Mouse (Mus musculus) embryonic facial prominence, embryonic 11.5 days (tissue): ENCODE measurements at regions not wholly inside any gene's neighbourhood (a gene's known extent, or its start where the extent isn't known, plus 50 kb on each side); places are given as distances from the start of the nearest gene placed in this dataset.
"Not testable (repeated sequence)": the region's sequence is repeated elsewhere in the genome, so short reads cannot be mapped to it uniquely, and the experiment has no call there.

Experiments
- ATAC-seq: fragments of 200-750 bp; cut with Nextera tagmentation; replicated peaks from 2 replicates; pipeline ENCODE4 v1.8.0; 2017; ENCODE audit warnings: low read depth; ENCODE audit not compliant: insufficient number of reproducible peaks, low FRiP score, low TSS enrichment
- DNase-seq: peaks from one replicate; pipeline ENCODE4 v3.0.0-alpha.2; 2015; ENCODE audit warnings: low spot score
- H3K27ac ChIP-seq: fragments of 300-500 bp; sonication (generic); replicated peaks from 2 replicates; pipeline ENCODE4 v1.5.1; 2014; ENCODE audit warnings: mild to moderate bottlenecking, low read depth, low read length, control low read depth
- H3K27me3 ChIP-seq: fragments of 300-500 bp; sonication (generic); 2 replicates; pipeline ENCODE4 v1.6.1; 2014; ENCODE audit warnings: mild to moderate bottlenecking, low read length, moderate library complexity, mixed read lengths; ENCODE audit not compliant: control insufficient read depth, insufficient read depth
- H3K36me3 ChIP-seq: fragments of 300-500 bp; sonication (generic); replicated peaks from 2 replicates; pipeline ENCODE4 v1.6.1; 2014; ENCODE audit warnings: low read depth, mild to moderate bottlenecking, low read length, moderate library complexity, mixed read lengths; ENCODE audit not compliant: control insufficient read depth, insufficient read depth
- H3K4me1 ChIP-seq: fragments of 300-500 bp; sonication (generic); 2 replicates; pipeline ENCODE4 v1.6.1; 2014; ENCODE audit warnings: low read length, mixed read lengths; ENCODE audit not compliant: control insufficient read depth, insufficient read depth
- H3K4me2 ChIP-seq: fragments of 300-500 bp; sonication (generic); 2 replicates; pipeline ENCODE4 v1.6.1; 2014; ENCODE audit warnings: low read depth, mild to moderate bottlenecking, control low read depth, low read length, moderate library complexity
- H3K4me3 ChIP-seq: fragments of 300-500 bp; sonication (generic); 2 replicates; pipeline ENCODE4 v1.5.1; 2014; ENCODE audit warnings: low read depth, low read length, control low read depth
- H3K9ac ChIP-seq: fragments of 300-500 bp; sonication (generic); replicated peaks from 2 replicates; pipeline ENCODE4 v1.6.1; 2014; ENCODE audit warnings: mild to moderate bottlenecking, control low read depth, low read length
- H3K9me3 ChIP-seq: fragments of 300-500 bp; sonication (generic); replicated peaks from 2 replicates; pipeline ENCODE4 v1.6.1; 2016; ENCODE audit warnings: mild to moderate bottlenecking, low read length, inconsistent platforms, mixed read lengths; ENCODE audit not compliant: control insufficient read depth
- WGBS: fragments of 180-500 bp; shearing (Covaris S2); extraction: QIAGEN DNeasy Blood & Tissue Kit; methylation state at CpG from one replicate; pipeline ENCODE4 v1.1.7; 2014; 5-methylcytosine and 5-hydroxymethylcytosine counted together

DNA sequence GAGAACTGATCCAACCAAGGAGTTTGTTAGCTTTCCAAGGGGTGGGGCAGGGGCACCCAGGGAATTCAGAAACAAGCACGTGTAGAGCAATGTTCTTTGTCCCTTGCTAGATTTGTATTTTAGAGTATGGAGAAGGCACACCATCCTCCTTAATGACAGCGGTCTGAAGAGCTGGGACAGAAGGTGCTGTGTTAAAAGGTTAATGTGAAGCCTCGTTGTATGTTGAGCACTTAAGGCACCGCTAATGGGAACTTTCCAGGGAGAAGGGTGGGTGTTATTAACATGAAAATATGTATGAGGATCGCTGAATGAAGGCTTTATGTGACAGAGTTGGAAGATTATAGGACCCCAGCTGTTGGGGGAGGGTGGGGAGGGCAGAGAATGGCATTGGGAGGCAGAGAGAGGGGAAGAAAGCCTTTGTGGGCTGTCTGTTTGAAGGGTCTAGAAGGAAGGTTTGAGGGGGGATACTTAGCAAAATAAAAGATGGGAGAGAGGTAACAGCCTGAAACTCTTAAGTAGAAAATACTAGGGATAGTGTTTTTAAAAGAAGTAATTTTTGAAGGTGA, 105.6 kb upstream of the Map3k1 start:
- WGBS: 52% methylated on average over 5 of the region's 5 CpGs
- Histone ChIP-seq H3K4me2 (no peak overlapping the region), H3K27ac (no peak overlapping the region), H3K4me1 (no peaks in the 10 kb centered on the region), H3K9ac (no peak overlapping the region), H3K4me3 (no peak overlapping the region), H3K27me3 (no peaks in the 10 kb centered on the region), H3K36me3 (no peaks in the 10 kb centered on the region), H3K9me3 (no peaks in the 10 kb centered on the region)
- peak; percentile 59; the same call in 1 of the 2 replicates for ATAC-seq
- DNase-seq: no peak

DNA sequence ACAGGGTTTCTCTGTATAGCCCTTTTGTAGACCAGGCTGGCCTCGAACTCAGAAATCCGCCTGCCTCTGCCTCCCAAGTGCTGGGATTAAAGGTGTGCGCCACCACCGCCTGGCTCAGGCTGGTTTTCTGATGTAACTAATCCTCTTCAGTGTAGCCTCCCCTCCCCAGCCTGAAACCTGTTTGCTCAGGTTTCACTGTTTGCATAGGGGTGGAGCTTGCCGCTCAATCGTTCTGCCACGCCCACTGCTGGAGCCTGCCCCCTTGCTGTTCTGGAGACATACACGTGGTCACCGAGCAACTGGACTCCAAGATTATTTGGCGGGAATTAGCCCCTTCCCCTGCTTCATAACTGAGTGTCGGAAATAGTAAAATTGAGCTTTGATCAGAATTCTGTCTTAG, 110.6 kb upstream of the Map3k1 start:
- not testable (repeated sequence) for H3K9me3 ChIP-seq, DNase-seq, H3K9ac ChIP-seq, H3K4me1 ChIP-seq, ATAC-seq, H3K27me3 ChIP-seq, H3K4me3 ChIP-seq, H3K4me2 ChIP-seq, H3K36me3 ChIP-seq, H3K27ac ChIP-seq
- 72% methylated on average over 11 of the region's 11 CpGs for WGBS

DNA sequence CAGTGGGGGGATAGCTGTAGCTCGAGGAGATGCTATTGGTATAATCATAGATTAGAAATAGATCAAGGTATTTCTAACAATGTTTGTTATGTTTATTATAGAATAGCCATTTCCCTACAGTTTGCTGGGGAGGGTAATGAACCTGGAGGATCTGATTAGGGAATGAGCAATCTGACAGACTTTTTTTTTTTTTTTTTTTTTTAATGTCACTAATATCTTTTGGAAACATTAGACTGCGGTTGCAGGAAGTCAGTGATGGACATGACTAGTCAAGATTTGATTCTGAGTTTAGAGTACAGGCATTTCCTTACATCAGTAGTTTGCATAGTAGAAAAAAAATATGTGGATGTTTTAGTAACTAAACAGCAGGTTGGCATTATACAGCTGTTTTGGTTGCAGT, 111.7 kb upstream of the Map3k1 start:
- 90% methylated on average over 2 of the region's 2 CpGs for WGBS
- Histone ChIP-seq H3K9ac (no peak overlapping the region), H3K36me3 (no peaks in the 10 kb centered on the region), H3K4me1 (no peaks in the 10 kb centered on the region), H3K27ac (no peak overlapping the region), H3K9me3 (no peaks in the 10 kb centered on the region), H3K4me2 (no peak overlapping the region), H3K4me3 (no peak overlapping the region), H3K27me3 (no peaks in the 10 kb centered on the region)
- no peak for ATAC-seq
- no peak for DNase-seq

DNA sequence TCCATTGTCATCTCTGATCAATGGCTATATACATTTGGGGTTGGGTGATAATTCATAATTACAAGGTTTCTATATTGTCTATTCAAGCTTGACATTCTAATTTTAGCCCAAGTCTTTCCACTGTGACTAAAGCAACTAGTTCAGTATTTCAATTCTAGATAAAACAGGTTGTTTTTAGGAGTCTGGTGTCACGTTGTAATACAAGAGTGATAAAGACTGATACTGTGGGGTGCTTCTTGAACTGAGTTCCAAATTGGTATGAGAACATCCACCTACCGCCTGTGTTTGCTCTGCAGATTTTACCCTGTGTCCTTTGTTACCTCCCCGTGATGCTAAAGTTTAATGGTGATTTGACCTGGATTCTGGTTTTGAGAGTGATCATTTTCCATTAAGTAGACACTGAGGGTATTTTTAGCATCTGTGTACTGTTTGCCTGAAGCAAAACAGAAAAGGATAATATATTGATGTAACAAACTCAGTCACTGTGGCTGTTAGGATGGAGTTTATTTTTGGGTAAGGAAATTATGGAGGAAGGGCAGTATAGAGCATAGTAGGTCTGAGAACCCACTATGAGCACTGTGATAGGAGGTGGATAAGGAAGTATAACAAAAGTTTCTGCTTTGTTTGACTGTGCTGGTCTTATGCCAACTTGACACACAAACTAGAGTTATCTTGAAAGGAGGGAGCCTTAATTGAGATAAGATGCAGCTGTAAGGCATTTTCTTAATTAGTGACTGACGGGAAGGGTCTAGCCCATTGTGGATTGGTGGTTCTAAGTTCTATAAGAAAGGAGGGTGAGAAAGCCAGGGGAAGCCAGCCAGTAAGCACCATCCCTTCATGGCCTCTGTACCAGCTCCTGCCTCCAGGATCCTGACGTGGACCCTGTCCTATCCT, 112.6 kb upstream of the Map3k1 start:
- H3K27ac ChIP-seq: no peak overlapping the region
- no peaks in the 10 kb centered on the region for H3K36me3 ChIP-seq
- H3K4me1 ChIP-seq: no peaks in the 10 kb centered on the region
- no peaks in the 10 kb centered on the region for H3K9me3 ChIP-seq
- DNase-seq (no peak), ATAC-seq (no peak)
- WGBS: 87% methylated on average over 5 of the region's 5 CpGs
- H3K9ac ChIP-seq: no peak overlapping the region
- H3K4me3 ChIP-seq: no peak overlapping the region
- H3K27me3 ChIP-seq: no peaks in the 10 kb centered on the region
- no peak overlapping the region for H3K4me2 ChIP-seq

- no peak for ATAC-seq
Measured at GRCm38 (mm10) chr13:111925349-111925748, 116.6 kb upstream of the Map3k1 start.

DNA sequence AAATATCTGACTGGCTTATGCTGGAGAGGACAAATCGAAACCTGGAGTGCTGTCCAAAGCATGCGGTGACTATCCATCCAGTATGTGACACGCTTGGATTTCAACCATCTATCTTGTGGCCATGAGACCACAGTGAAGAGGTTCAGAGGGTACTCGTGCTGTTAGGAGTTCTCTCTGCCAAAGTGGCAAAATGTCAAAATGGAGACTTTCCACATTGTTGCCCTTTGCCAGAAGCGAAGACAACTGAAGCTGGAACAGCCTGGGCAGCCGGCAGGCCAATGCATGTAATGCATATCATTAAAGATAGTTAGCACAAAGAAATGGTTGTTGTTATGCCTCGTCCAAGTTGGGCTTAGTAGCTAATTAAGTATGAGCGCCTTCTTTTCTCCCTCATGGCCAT, 118.0 kb upstream of the Map3k1 start:
- H3K27me3 ChIP-seq: no peaks in the 10 kb centered on the region
- DNase-seq (no peak), ATAC-seq (no peak)
- H3K4me2 ChIP-seq: no peak overlapping the region
- H3K4me1 ChIP-seq: no peaks in the 10 kb centered on the region
- no peaks in the 10 kb centered on the region for H3K9me3 ChIP-seq
- no peak overlapping the region for H3K9ac ChIP-seq
- no peak overlapping the region for H3K27ac ChIP-seq
- H3K36me3 ChIP-seq: no peaks in the 10 kb centered on the region
- 85% methylated on average over 8 of the region's 8 CpGs for WGBS
- no peak overlapping the region for H3K4me3 ChIP-seq

More at GRCm38 (mm10) chr13:111925349-111925748, 116.6 kb upstream of the Map3k1 start:
- Histone ChIP-seq H3K4me1 (no peaks in the 10 kb centered on the region), H3K9me3 (no peaks in the 10 kb centered on the region), H3K9ac (no peak overlapping the region), H3K36me3 (no peaks in the 10 kb centered on the region), H3K27ac (no peak overlapping the region), H3K27me3 (no peaks in the 10 kb centered on the region), H3K4me3 (no peak overlapping the region), H3K4me2 (no peak overlapping the region)
- 92% methylated on average over 7 of the region's 7 CpGs for WGBS
- DNase-seq: no peak

DNA sequence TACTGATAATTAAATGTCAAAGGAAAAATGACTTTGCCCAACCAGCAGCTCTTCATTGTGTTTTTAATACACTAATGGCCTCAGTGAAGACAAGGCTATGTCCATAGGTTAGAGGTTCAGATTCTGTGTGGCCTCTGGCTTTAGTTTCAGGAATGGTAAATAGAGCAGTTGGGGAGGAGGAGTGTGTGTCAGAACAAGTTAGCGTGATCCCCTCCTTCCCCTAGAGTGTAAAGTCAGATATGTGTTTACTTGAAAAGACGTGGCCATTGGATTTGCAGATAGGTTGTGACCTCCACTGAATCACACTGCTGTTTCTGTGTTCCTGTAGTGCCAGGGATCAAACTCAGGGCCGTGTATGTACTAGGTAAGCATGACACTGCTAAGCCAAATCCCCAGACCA, 118.7 kb upstream of the Map3k1 start:
- WGBS: 52% methylated on average over 3 of the region's 3 CpGs
- Histone ChIP-seq H3K4me2 (no peak overlapping the region), H3K27ac (no peak overlapping the region), H3K9ac (no peak overlapping the region), H3K9me3 (no peaks in the 10 kb centered on the region), H3K36me3 (no peaks in the 10 kb centered on the region), H3K27me3 (no peaks in the 10 kb centered on the region), H3K4me1 (no peaks in the 10 kb centered on the region), H3K4me3 (no peak overlapping the region)
- no peak for ATAC-seq
- no peak for DNase-seq
